ENCODE assay signal across 8 mouse cellular contexts in the genomic region with DNA sequence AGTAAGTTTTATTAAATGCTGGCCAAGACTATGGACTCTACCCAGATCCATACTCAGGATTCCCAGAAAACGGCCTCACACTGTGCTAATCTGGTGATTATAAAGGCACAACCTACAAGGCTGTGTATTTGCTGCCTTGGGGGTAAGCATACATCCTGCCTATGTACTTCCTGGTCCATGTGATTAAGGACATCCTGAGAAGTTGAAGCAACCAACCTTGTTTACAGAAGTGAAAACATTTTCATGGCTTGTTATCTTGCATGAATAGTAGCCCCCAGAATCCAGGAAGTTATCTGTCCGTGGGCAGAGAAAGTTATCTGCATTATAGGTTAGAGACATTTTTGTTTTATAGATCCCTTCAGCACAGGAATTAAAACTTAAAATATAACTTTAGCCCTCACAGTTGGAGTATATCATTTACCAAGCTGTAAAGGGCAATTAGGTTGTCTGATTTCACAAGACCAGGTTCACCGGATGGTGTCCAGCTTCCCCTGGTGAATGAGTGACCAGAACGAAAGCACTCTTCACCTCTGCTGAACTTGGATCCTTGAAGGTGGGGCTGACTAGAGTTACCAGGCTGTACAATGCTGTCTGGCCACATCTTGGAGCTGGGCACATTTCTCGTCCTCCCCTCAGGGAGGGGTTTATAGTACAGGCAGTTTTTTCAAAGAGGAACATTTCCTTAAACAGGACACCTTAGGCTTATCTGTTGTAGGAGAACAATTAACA.
DNase-seq lines count a peak whose midpoint lies in the region; ATAC-seq and TF ChIP-seq lines count a peak whose summit lies in the region.

No protein-coding gene starts in this region.

- no peaks in the 10 kb centered on the region for H3K36me3 ChIP-seq in liver, embryonic 16.5 days (ENCODE audit: control insufficient read depth, insufficient read depth)

- H3K9ac ChIP-seq in liver, embryonic 16.5 days (ENCODE audit: low read depth, low read length), result no peak overlapping the region

- peak overlapping the region; percentile 64 for H3K27ac ChIP-seq in liver, embryonic 16.5 days (ENCODE audit: low read length)
- H3K27ac ChIP-seq in left cerebral cortex, adult 2 months, result no peak overlapping the region

- no peaks in the 10 kb centered on the region for H3K9me3 ChIP-seq in liver, embryonic 16.5 days (replicated peaks; ENCODE audit: control insufficient read depth, low read length)

- H3K27me3 ChIP-seq in liver, embryonic 16.5 days (ENCODE audit: control insufficient read depth, insufficient read depth, low read depth, low read length), result no peaks in the 10 kb centered on the region

- H3K4me2 ChIP-seq in liver, embryonic 16.5 days (ENCODE audit: low read depth, low read length), result no peak overlapping the region

- no peak overlapping the region for H3K4me3 ChIP-seq in liver, embryonic 16.5 days (ENCODE audit: low read depth, low read length)
- H3K4me3 ChIP-seq in left cerebral cortex, adult 2 months, result no peak overlapping the region

- H3K4me1 ChIP-seq in liver, embryonic 16.5 days (ENCODE audit: control insufficient read depth, low read depth, low read length), result peaks cover 26% of the 10 kb centered on the region

- peak; percentile 25 to 48 for DNase-seq in spleen, postnatal 36 days (ENCODE audit: low spot score in 2 of 2)
- DNase-seq in spleen, adult 18-20 months, result no peak
- DNase-seq in kidney, adult 8-10 months, result peak; percentile 88 to 95
- no peak for DNase-seq in left cerebral cortex, adult 2 months (ENCODE audit: extremely low spot score in 1 of 2, low spot score in 2 of 2)
- no peak for DNase-seq in urinary bladder, postnatal 4 days (ENCODE audit: low spot score in 2 of 2)
- DNase-seq in thymus, postnatal 10 days (ENCODE audit: low spot score in 2 of 2), result no peak
- no peak for DNase-seq in embryo, embryonic 10 days (ENCODE audit: low spot score)

- intact Hi-C loops in left cerebral cortex, adult 2 months (cut with DNase I), result no loop called here

- peak; percentile 75 for ATAC-seq in liver, embryonic 16.5 days (ENCODE audit: low read depth)

- 34% methylated on average over 5 of the region's 5 CpGs for WGBS in liver, embryonic 16.5 days (ENCODE audit: insufficient replicate concordance)

- no peak for TF ChIP-seq CTCF in left cerebral cortex, adult 2 months (IDR thresholded peaks at IDR 0.05)

Comparison
In these comparisons a context has a peak if more than half of its experiments do, and no peak if none do; other contexts are left out.
1. DNase-seq: peak in spleen, postnatal 36 days (2 of 2) and kidney, adult 8-10 months (2 of 2); none in spleen, adult 18-20 months (0 of 2), left cerebral cortex, adult 2 months (0 of 2), urinary bladder, postnatal 4 days (0 of 2), thymus, postnatal 10 days (0 of 2) and embryo, embryonic 10 days (single experiment).